ENCODE assay signal across 8 mouse cellular contexts in the genomic region with DNA sequence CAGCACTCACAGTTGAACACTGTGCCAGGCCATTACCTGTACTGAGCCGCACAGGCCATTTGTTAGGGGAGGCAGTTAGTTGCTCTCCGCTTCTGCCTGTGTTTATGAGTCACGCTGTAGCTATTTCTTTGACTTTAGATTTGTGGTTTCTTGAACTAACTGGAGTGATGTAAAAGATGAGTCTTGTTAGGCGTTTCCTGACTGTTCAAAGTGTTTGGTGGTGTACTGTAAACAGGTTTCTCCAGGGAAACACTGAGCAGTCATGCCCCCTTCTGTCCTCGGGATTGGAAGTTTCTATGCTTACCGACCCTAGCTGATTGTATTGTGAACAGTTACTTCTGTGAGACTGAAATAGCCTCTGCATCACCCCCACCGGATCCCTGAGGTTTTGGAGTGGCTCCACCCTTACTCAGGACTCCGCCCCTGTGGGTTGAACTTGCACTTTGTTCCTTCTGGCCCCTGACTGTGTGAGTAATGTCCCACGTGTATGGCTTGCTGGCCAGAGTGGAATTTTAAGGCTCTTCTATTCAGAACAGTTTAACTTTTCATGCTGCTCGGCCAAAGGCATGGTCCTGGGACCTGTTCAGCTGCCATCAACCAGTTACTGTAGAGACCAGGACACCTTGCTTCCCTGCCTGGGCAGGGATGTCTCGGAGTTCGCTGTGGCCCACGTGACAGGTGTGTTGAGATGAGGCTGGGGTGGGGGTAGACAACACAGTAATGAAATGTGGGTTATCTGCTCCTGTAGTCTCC. TPM values are rescaled to one million over a fixed set of nuclear protein-coding genes. Genes with fewer than 3 reads are reported as not detected.
DNase-seq lines count a peak whose midpoint lies in the region; ATAC-seq lines count a peak whose summit lies in the region.

No protein-coding gene starts in this region.

- peak; percentile 47 for DNase-seq in layer of hippocampus, adult 11-12 months (ENCODE audit: low spot score)
- no peak for DNase-seq in layer of hippocampus, postnatal 14 days (ENCODE audit: low spot score in 2 of 2)
- DNase-seq in heart, adult 18-20 months, result peak; percentile 87 to 92
- DNase-seq in kidney, adult 11 months, result peak; percentile 88
- peak; percentile 25 for DNase-seq in ovary, postnatal 14 days (ENCODE audit: low spot score)
- no peak for DNase-seq in left cerebral cortex, adult 11 months (ENCODE audit: low spot score)

- H3K4me2 ChIP-seq in lung, embryonic 15.5 days, result peak overlapping the region; percentile 48

- 20% methylated on average over 13 of the region's 13 CpGs for WGBS in lung, embryonic 15.5 days

- peak overlapping the region; percentile 59 for H3K27ac ChIP-seq in lung, embryonic 15.5 days

- H3K9me3 ChIP-seq in lung, embryonic 15.5 days, result no peaks in the 10 kb centered on the region

- peaks cover 42% of the 10 kb centered on the region for H3K4me1 ChIP-seq in lung, embryonic 15.5 days

- H3K4me3 ChIP-seq in lung, embryonic 15.5 days, result peak overlapping the region; percentile 25

- H3K9ac ChIP-seq in lung, embryonic 15.5 days, result no peak overlapping the region

- no peaks in the 10 kb centered on the region for H3K27me3 ChIP-seq in lung, embryonic 15.5 days

- ATAC-seq in common myeloid progenitor, adult 5-6 weeks (replicated peaks; ENCODE audit: low read depth, poor library complexity, severe bottlenecking), result peak; percentile 88
- peak; percentile 79 for ATAC-seq in lung, embryonic 15.5 days (ENCODE audit: borderline replicate concordance, extremely low read depth, low FRiP score, low TSS enrichment)

- H3K36me3 ChIP-seq in lung, embryonic 15.5 days, result no peaks in the 10 kb centered on the region

RNA-seq across cellular contexts. Expression of gene Abl2, which starts 57.0 kb away (rescaled TPM):
- 10 to 100 TPM; 79.8 to 80.3 TPM for total RNA-seq in layer of hippocampus, postnatal 14 days (2021)
- total RNA-seq in common myeloid progenitor, adult 5-6 weeks (2017), result 19.7 and 21.1 TPM in 2 replicates
- total RNA-seq in heart, adult 18-20 months (2021), result 10 to 100 TPM; 24.4 to 26.1 TPM
- 3.2 and 3.9 TPM in 2 replicates for polyA plus RNA-seq in lung, embryonic 15.5 days (2015; fragmentation: Nextera tagmentation; extraction: Ambion mirVana)

RNA-seq across cellular contexts. Expression of gene Tor3a, which starts 58.6 kb away (rescaled TPM):
- total RNA-seq in layer of hippocampus, postnatal 14 days (2021), result 1 to 10 TPM; 5.3 to 7.4 TPM
- 16.1 and 22.1 TPM in 2 replicates for total RNA-seq in common myeloid progenitor, adult 5-6 weeks (2017)
- total RNA-seq in heart, adult 18-20 months (2021), result 1 to 10 TPM; 9.2 to 9.9 TPM
- polyA plus RNA-seq in lung, embryonic 15.5 days (2015; fragmentation: Nextera tagmentation; extraction: Ambion mirVana), result 12.1 and 12.3 TPM in 2 replicates

Comparison
In these comparisons a context has a peak if more than half of its experiments do, and no peak if none do; other contexts are left out.
1. DNase-seq: peak in layer of hippocampus, adult 11-12 months (single experiment), heart, adult 18-20 months (2 of 2), kidney, adult 11 months (single experiment) and ovary, postnatal 14 days (single experiment); none in layer of hippocampus, postnatal 14 days (0 of 2) and left cerebral cortex, adult 11 months (single experiment).